Mouse (Mus musculus) heart, embryonic 15.5 days (tissue): ENCODE data around the gene Nynrin. TPM values are rescaled to one million over a fixed set of nuclear protein-coding genes. Genes with fewer than 3 reads are reported as not detected.

ENCODE experiments used
- ATAC-seq: fragments of 200-750 bp; cut with Nextera tagmentation; replicated peaks from 2 replicates; pipeline ENCODE4 v1.8.0; 2017; ENCODE audit warnings: low read depth, moderate TSS enrichment; ENCODE audit not compliant: insufficient number of reproducible peaks, insufficient read depth, low FRiP score
- H3K27ac ChIP-seq: fragments of 300-500 bp; sonication (generic); 2 replicates; pipeline ENCODE4 v1.5.1; 2015; ENCODE audit warnings: mild to moderate bottlenecking, inconsistent platforms
- H3K27me3 ChIP-seq: fragments of 300-500 bp; sonication (generic); 2 replicates; pipeline ENCODE4 v1.6.1; 2015; ENCODE audit warnings: inconsistent platforms
- H3K36me3 ChIP-seq: fragments of 300-500 bp; sonication (generic); 2 replicates; pipeline ENCODE4 v1.6.1; 2015; ENCODE audit warnings: mild to moderate bottlenecking, inconsistent platforms
- H3K4me1 ChIP-seq: fragments of 300-500 bp; sonication (generic); replicated peaks from 2 replicates; pipeline ENCODE4 v1.6.1; 2015; ENCODE audit warnings: inconsistent platforms
- H3K4me2 ChIP-seq: fragments of 300-500 bp; sonication (generic); 2 replicates; pipeline ENCODE4 v1.6.1; 2015; ENCODE audit warnings: inconsistent platforms, mild to moderate bottlenecking, moderate library complexity
- H3K4me3 ChIP-seq: fragments of 300-500 bp; sonication (generic); 2 replicates; pipeline ENCODE4 v1.5.1; 2015; ENCODE audit warnings: mild to moderate bottlenecking, inconsistent platforms
- H3K9ac ChIP-seq: fragments of 300-500 bp; sonication (generic); 2 replicates; pipeline ENCODE4 v1.6.1; 2015; ENCODE audit warnings: mild to moderate bottlenecking, inconsistent platforms
- H3K9me3 ChIP-seq: fragments of 300-500 bp; sonication (generic); replicated peaks from 2 replicates; pipeline ENCODE4 v1.6.1; 2016; ENCODE audit warnings: inconsistent platforms
- WGBS: fragments of 180-500 bp; shearing (Covaris S2); methylation state at CpG from one replicate; pipeline ENCODE4 v1.1.7; 2015; ENCODE audit warnings: mixed read lengths; 5-methylcytosine and 5-hydroxymethylcytosine counted together
- polyA plus RNA-seq: library from polyadenylated mRNA; unstranded; fragments of >200 nt; fragmentation: Nextera tagmentation; extraction: Ambion mirVana; gene quantifications from 2 replicates; pipeline ENCODE4 v1.2.1, GENCODE M21; 2015

The Nynrin gene
- polyA plus RNA-seq, 1 experiment from 2014 or later, result 12.7 TPM

GRCm38 (mm10) chr14:55879623-55880022 is 25.8 kb downstream of the Nynrin start:
- Histone ChIP-seq H3K27ac (no peak overlapping the region), H3K4me2 (no peak overlapping the region), H3K9me3 (no peaks in the 10 kb centered on the region), H3K27me3 (no peaks in the 10 kb centered on the region), H3K4me3 (no peak overlapping the region), H3K36me3 (no peaks in the 10 kb centered on the region), H3K4me1 (peaks cover 23% of the 10 kb centered on the region), H3K9ac (no peak overlapping the region)
- ATAC-seq, result no peak
- 26% methylated on average over 1 of the region's 1 CpGs for WGBS

- 69% methylated on average over 8 of the region's 8 CpGs for WGBS
- H3K27ac ChIP-seq, result no peak overlapping the region
Observed at GRCm38 (mm10) chr14:55880982-55881381, 27.2 kb downstream of the Nynrin start.

GRCm38 (mm10) chr14:55882171-55882641 is 28.4 kb downstream of the Nynrin start:
- H3K36me3 ChIP-seq, result peaks cover 6% of the 10 kb centered on the region; the same call in 1 of the 2 replicates
- H3K4me3 ChIP-seq, result no peak overlapping the region
- H3K27me3 ChIP-seq, result no peaks in the 10 kb centered on the region
- H3K4me1 ChIP-seq, result peaks cover 41% of the 10 kb centered on the region
- H3K27ac ChIP-seq, result no peak overlapping the region
- 56% methylated on average over 6 of the region's 6 CpGs for WGBS
- no peak overlapping the region for H3K9ac ChIP-seq
- ATAC-seq, result no peak
- H3K4me2 ChIP-seq, result no peak overlapping the region
- no peaks in the 10 kb centered on the region for H3K9me3 ChIP-seq

More at GRCm38 (mm10) chr14:55880982-55881381, 27.2 kb downstream of the Nynrin start:
- H3K27me3 ChIP-seq, result no peaks in the 10 kb centered on the region
- peaks cover 29% of the 10 kb centered on the region for H3K4me1 ChIP-seq
- no peak overlapping the region for H3K9ac ChIP-seq
- no peak overlapping the region for H3K4me3 ChIP-seq
- H3K4me2 ChIP-seq, result no peak overlapping the region
- ATAC-seq, result no peak
- no peaks in the 10 kb centered on the region for H3K9me3 ChIP-seq
- no peaks in the 10 kb centered on the region for H3K36me3 ChIP-seq

- H3K9ac ChIP-seq, result no peak overlapping the region
- no peak overlapping the region for H3K4me3 ChIP-seq
- H3K36me3 ChIP-seq, result peaks cover 16% of the 10 kb centered on the region
- H3K4me2 ChIP-seq, result no peak overlapping the region
- H3K4me1 ChIP-seq, result peaks cover 35% of the 10 kb centered on the region
- no peaks in the 10 kb centered on the region for H3K9me3 ChIP-seq
- WGBS, result 91% methylated on average over 13 of the region's 13 CpGs
- ATAC-seq, result no peak
- no peaks in the 10 kb centered on the region for H3K27me3 ChIP-seq
- H3K27ac ChIP-seq, result no peak overlapping the region
Observed at GRCm38 (mm10) chr14:55883149-55883661, 29.4 kb downstream of the Nynrin start.

GRCm38 (mm10) chr14:55883663-55884062 is 29.9 kb downstream of the Nynrin start:
- no peak for ATAC-seq
- no peak overlapping the region for H3K9ac ChIP-seq
- no peaks in the 10 kb centered on the region for H3K9me3 ChIP-seq
- H3K36me3 ChIP-seq, result peaks cover 20% of the 10 kb centered on the region
- H3K27me3 ChIP-seq, result no peaks in the 10 kb centered on the region
- peak overlapping the region; percentile 97 for H3K27ac ChIP-seq
- H3K4me2 ChIP-seq, result peak overlapping the region; percentile 68; the same call in 1 of the 2 replicates
- no peak overlapping the region for H3K4me3 ChIP-seq
- 84% methylated on average over 12 of the region's 12 CpGs for WGBS
- H3K4me1 ChIP-seq, result peaks cover 31% of the 10 kb centered on the region

- H3K4me1 ChIP-seq, result peaks cover 30% of the 10 kb centered on the region
- no peaks in the 10 kb centered on the region for H3K9me3 ChIP-seq
- H3K36me3 ChIP-seq, result peaks cover 25% of the 10 kb centered on the region
- peak within 1 kb of the TSS; percentile 86 for H3K4me3 ChIP-seq
- ATAC-seq, result peak; percentile 66
- H3K27me3 ChIP-seq, result no peaks in the 10 kb centered on the region
- H3K4me2 ChIP-seq, result peak within 1 kb of the TSS; percentile 68
- H3K27ac ChIP-seq, result peak within 1 kb of the TSS; percentile 97
- peak within 1 kb of the TSS; percentile 89 for H3K9ac ChIP-seq
- 21% methylated on average over 4 of the region's 4 CpGs for WGBS
Observed at GRCm38 (mm10) chr14:55884166-55884565, 30.4 kb downstream of the Nynrin start, which contains the start of gene Cbln3. TSS of gene Cbln3 (minus strand) at chr14:55884392.

- peak; percentile 96 for ATAC-seq
- H3K27ac ChIP-seq, result peak within 1 kb of the TSS; percentile 97
- WGBS, result under 1% methylated on average over 24 of the region's 30 CpGs
- no peaks in the 10 kb centered on the region for H3K9me3 ChIP-seq
- H3K4me1 ChIP-seq, result peaks cover 30% of the 10 kb centered on the region
- H3K4me2 ChIP-seq, result peak within 1 kb of the TSS; percentile 68
- H3K4me3 ChIP-seq, result peak within 1 kb of the TSS; percentile 86
- peaks cover 30% of the 10 kb centered on the region for H3K36me3 ChIP-seq
- no peaks in the 10 kb centered on the region for H3K27me3 ChIP-seq
- peak within 1 kb of the TSS; percentile 89 for H3K9ac ChIP-seq
Observed at GRCm38 (mm10) chr14:55884713-55885113, 30.9 kb downstream of the Nynrin start, which contains the start of gene Khnyn. TSS of gene Khnyn (plus strand) at chr14:55884947.

- Histone ChIP-seq H3K9me3 (no peaks in the 10 kb centered on the region), H3K4me1 (peaks cover 30% of the 10 kb centered on the region), H3K9ac (peak overlapping the region; percentile 89), H3K4me2 (peak overlapping the region; percentile 68), H3K4me3 (peak overlapping the region; percentile 86), H3K27me3 (no peaks in the 10 kb centered on the region), H3K27ac (peak overlapping the region; percentile 97), H3K36me3 (peaks cover 36% of the 10 kb centered on the region)
- WGBS, result 0% methylated on average over 17 of the region's 30 CpGs
- ATAC-seq, result peak; percentile 50
Observed at GRCm38 (mm10) chr14:55885114-55885790, 31.4 kb downstream of the Nynrin start.

GRCm38 (mm10) chr14:55885791-55886271 is 32.0 kb downstream of the Nynrin start:
- peak overlapping the region; percentile 89 for H3K9ac ChIP-seq
- peak overlapping the region; percentile 68 for H3K4me2 ChIP-seq
- peak overlapping the region; percentile 86 for H3K4me3 ChIP-seq
- no peaks in the 10 kb centered on the region for H3K27me3 ChIP-seq
- peaks cover 41% of the 10 kb centered on the region for H3K36me3 ChIP-seq
- peaks cover 30% of the 10 kb centered on the region for H3K4me1 ChIP-seq
- H3K9me3 ChIP-seq, result no peaks in the 10 kb centered on the region
- peak overlapping the region; percentile 97 for H3K27ac ChIP-seq
- ATAC-seq, result no peak
- WGBS, result 1% methylated on average over 16 of the region's 16 CpGs

- peak overlapping the region; percentile 86 for H3K4me3 ChIP-seq
- peaks cover 50% of the 10 kb centered on the region for H3K36me3 ChIP-seq
- WGBS, result 75% methylated on average over 24 of the region's 24 CpGs
Observed at GRCm38 (mm10) chr14:55886571-55887382, 33.0 kb downstream of the Nynrin start.

GRCm38 (mm10) chr14:55897671-55898070 is 43.9 kb downstream of the Nynrin start:
- no peak overlapping the region for H3K4me3 ChIP-seq
- H3K36me3 ChIP-seq, result peaks cover 54% of the 10 kb centered on the region
- 90% methylated on average over 12 of the region's 12 CpGs for WGBS
- no peak overlapping the region for H3K27ac ChIP-seq
- no peaks in the 10 kb centered on the region for H3K27me3 ChIP-seq
- no peak overlapping the region for H3K9ac ChIP-seq
- ATAC-seq, result no peak
- no peak overlapping the region for H3K4me2 ChIP-seq
- peaks cover 18% of the 10 kb centered on the region for H3K4me1 ChIP-seq
- H3K9me3 ChIP-seq, result no peaks in the 10 kb centered on the region

More at GRCm38 (mm10) chr14:55886571-55887382, 33.0 kb downstream of the Nynrin start:
- H3K27ac ChIP-seq, result peak overlapping the region; percentile 97
- no peaks in the 10 kb centered on the region for H3K9me3 ChIP-seq
- 0 out of 2 replicates have a peak overlapping the region, but pooled peaks have one; percentile 89 for H3K9ac ChIP-seq
- peak overlapping the region; percentile 68 for H3K4me2 ChIP-seq
- ATAC-seq, result no peak
- peaks cover 30% of the 10 kb centered on the region for H3K4me1 ChIP-seq
- no peaks in the 10 kb centered on the region for H3K27me3 ChIP-seq
